Mouse (Mus musculus) CH12F3 (cell line): Measurements from ENCODE around the gene Tbx2.

ENCODE experiments used
- in situ Hi-C: fragments of 300-500 bp; cut with MboI; formaldehyde crosslinking; loops from 2 replicates; pipeline ENCODE4 v1.14.3; 2020; ENCODE audit warnings: low sequenced_read_pairs

Tbx2 gene

GRCm38 (mm10) chr11:85885665-85886428, 53.5 kb downstream of the Tbx2 start, which contains the start of gene Tbx4:
Gene Tbx4 (plus strand): TSS chr11:85886422.
- in situ Hi-C loops, result no loop called here

DNA sequence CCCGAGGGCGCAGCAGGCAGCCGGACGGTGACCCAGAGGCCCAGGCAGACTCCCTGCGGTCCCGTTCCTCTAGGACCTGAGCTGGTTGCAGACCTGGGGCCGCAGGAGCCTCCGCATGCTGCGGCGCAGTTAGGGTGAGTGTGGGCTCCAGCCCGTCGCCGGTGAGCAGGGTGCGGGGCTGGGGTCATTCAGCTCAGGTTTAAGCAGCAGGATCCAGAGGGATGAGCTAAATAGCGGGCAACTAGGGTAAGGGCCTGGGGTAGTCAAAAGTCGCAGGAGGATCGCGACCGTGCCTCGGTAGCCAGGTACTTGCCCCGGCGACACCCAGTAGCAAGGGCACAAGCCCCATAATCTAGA, 54.1 kb downstream of the Tbx2 start:
- in situ Hi-C loops, result no loop called here

DNA sequence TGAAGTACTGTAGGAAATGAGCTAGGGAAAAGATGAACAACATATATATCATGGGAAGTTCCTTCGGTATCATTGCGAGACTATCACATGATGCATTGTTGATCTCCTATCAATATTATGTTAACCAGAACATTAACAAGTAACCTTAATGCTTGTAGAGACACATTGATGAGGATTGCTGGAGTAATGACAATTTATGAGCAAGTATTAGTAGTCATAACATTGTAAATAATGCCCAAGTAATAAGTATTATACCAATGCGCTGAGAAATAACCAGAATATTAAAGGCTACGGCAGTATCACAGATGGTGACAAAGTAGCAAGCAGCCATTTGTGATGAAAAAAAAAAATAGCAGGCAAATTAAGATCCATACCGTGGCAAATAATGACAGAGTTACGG, 54.9 kb downstream of the Tbx2 start:
- in situ Hi-C loops, result no loop called here

GRCm38 (mm10) chr11:85887801-85888450, 55.6 kb downstream of the Tbx2 start:
- in situ Hi-C loops, result no loop called here

GRCm38 (mm10) chr11:85888451-85888961, 56.2 kb downstream of the Tbx2 start:
- in situ Hi-C loops, result no loop called here

- in situ Hi-C loops, result no loop called here
These were observed 56.8 kb downstream of the Tbx2 start for GRCm38 (mm10) chr11:85889056-85889729.

GRCm38 (mm10) chr11:85889730-85890562, 57.6 kb downstream of the Tbx2 start:
- in situ Hi-C loops, result no loop called here

DNA sequence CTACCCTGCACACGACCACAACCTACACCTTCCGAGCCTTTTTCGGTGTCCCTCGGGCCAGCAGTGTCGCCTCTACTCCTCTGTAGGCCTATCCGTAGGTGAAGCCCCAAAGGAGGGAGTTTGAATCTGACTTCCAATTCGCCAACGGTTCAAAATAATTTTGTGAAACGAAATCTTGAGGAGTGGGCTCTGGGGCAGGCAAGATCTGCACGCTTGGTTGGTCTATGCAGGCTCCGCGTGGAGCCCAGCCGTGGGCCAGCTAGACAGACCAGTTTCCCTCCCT, 58.2 kb downstream of the Tbx2 start:
- in situ Hi-C loops, result no loop called here

DNA sequence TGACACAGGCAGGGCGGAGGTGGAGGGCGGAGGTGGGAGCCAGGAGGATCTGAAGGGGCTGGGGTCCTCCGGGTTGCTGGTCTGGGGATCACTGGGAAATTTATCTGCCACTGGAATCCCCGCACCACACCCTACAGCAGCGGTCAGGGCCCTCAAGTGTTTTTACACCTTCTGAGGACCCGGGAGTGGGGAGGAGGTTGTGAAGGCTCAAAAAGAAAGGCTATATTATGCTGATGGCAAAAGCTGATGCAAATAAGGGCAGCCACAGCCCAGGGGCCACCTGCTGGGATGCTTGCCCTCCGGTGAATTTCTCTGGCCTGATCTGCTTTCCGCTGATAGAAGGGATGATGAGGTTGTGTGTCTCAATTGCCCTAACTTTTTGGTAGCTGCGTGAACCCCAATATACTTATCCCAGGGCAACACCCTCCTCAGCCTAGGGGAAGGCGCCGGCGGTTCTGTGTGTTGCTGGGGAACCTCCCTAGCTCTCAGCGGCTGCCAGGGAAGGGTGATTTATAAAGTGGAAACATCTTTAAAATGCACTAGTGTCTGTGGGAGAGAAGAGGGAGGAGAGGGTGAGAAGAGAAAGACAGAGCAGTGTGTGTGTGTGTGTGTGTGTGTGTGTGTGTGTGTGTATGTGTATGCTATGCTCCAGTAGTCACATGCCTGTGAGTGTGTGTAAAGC, 58.8 kb downstream of the Tbx2 start:
- in situ Hi-C loops, result no loop called here
